Mouse (Mus musculus) left cerebral cortex, adult 18-20 months (tissue): Measurements from ENCODE around the gene Dock10. TPM values are rescaled to one million over a fixed set of nuclear protein-coding genes. Genes with fewer than 3 reads are reported as not detected.
A peak's percentile ranks its signal among the peaks of the same experiment; 100 is the strongest.

Experiments
- DNase-seq, 2 experiments: peaks; one replicate each; pipeline ENCODE4 v3.0.0; 2021 to 2022; ENCODE audit warnings: low spot score in 2 of 2, mixed read lengths in 1 of 2
- total RNA-seq, 2 experiments: library from RNA; stranded (reverse); gene quantifications; 2 replicates each; pipeline ENCODE4 v1.2.3; 2021

Dock10 gene
- total RNA-seq, 2 experiments from 2014 or later: 20.8 to 28.3 TPM

GRCm38 (mm10) chr1:80616671-80617070 lies 141.7 kb downstream of the Dock10 start:
- peak; percentile 9 to 43 for DNase-seq

- no peak for DNase-seq
Measured at GRCm38 (mm10) chr1:80614750-80615149, 143.6 kb downstream of the Dock10 start.

GRCm38 (mm10) chr1:80613395-80614011 lies 144.8 kb downstream of the Dock10 start:
- no peak for DNase-seq

- no peak for DNase-seq
Measured at GRCm38 (mm10) chr1:80607546-80607945, 150.8 kb downstream of the Dock10 start.

DNA sequence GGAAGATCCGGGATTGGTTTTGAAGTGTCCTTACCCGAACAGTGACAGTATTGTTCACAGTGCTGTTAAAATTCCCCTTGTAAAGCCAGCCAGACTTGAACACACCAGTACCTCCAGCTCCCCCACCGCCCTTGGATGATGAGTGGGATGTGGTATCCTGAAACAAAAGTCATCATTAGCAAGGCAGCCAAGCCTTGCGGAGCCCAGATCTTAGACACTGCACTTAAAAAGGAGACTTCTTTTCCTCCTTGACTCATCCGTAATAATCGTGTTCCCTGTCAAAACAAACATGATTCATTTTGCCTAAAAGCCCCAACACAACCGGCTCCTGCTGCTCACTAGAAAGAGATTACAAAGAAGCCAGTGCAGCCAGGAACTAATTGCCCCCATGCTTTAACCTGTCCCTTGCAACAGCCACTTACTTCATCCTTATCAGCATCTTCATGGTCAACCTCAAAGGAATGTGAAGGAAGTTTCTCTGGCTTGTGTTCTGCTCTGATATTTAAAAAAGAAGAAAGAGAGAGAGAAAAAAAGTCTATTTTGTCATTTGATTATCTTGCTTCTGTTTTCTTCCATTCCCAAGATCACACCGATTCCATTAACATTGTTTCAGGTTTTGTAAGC lies 152.1 kb downstream of the Dock10 start:
- peak; percentile 49 to 51 for DNase-seq

- DNase-seq: no peak
Measured at GRCm38 (mm10) chr1:80604332-80604731, 154.0 kb downstream of the Dock10 start.

- DNase-seq: peak; percentile 17 to 25
Measured at GRCm38 (mm10) chr1:80603081-80603480, 155.2 kb downstream of the Dock10 start.

- no peak for DNase-seq
Measured at GRCm38 (mm10) chr1:80583281-80583680, 175.0 kb downstream of the Dock10 start.

- DNase-seq: no peak
Measured at GRCm38 (mm10) chr1:80582186-80582585, 176.1 kb downstream of the Dock10 start.

- DNase-seq: no peak
Measured at GRCm38 (mm10) chr1:80576898-80577297, 181.4 kb downstream of the Dock10 start.

DNA sequence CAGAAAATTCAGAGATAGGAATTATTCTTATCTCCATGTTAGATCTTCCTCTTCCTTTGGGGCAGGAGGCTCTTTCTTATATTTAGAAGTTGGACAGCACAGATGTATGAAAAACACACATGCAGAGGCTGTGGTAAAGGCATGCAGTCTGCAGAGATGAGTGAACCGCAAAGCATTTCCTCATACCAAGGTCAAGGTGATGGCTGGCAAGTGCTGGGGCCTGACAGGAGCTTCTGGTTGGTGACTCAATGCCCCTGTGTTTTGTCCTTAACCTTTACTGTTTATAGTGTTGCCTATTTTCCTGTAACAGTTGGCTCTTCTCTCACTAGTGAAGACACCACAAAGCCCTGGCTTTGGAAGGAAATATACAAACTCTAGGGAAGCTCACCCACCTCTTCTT lies 201.9 kb downstream of the Dock10 start:
- DNase-seq: no peak

GRCm38 (mm10) chr1:80541522-80541921 lies 216.8 kb downstream of the Dock10 start:
- no peak for DNase-seq

DNA sequence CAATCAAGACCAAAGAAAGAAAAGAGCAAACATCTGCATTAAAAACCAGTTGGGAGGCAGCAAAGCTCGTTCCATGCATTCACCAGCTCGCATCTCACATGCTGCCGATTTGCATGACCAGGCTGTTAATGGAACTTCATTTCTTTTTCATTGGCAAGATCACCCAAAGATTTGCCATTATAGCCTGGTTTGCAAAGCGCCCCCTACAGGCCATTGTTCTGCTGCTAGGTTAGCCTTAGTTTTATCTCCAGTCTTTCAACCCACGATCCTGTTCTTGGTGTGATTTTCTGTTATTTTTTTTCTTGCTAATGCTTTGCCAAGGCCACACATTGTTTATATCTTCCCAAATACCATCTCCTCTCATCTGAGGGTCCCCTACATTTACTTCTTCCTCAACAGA lies 236.1 kb downstream of the Dock10 start:
- DNase-seq: no peak

- DNase-seq: no peak
Measured at GRCm38 (mm10) chr1:80520456-80520855, 237.9 kb downstream of the Dock10 start.

DNA sequence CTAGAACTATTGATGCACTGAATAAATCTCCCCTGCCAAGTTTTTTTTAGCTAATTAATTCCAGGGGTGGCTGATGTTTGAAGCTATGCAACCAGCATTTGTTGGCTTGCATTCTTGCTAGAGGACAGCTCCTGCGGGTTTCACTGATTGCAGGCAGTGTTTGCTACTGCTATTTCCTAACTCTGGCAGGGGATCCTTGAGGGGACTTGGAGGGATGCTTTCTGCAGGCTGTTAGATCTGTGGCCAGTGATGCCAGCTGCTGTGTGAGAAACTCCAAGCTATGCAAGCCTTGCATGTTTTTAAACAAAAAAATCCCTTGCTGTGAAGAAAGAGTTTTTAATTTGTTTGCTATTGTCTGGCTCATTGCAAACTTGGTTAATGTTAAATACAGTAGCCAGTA lies 238.4 kb downstream of the Dock10 start:
- DNase-seq: no peak

DNA sequence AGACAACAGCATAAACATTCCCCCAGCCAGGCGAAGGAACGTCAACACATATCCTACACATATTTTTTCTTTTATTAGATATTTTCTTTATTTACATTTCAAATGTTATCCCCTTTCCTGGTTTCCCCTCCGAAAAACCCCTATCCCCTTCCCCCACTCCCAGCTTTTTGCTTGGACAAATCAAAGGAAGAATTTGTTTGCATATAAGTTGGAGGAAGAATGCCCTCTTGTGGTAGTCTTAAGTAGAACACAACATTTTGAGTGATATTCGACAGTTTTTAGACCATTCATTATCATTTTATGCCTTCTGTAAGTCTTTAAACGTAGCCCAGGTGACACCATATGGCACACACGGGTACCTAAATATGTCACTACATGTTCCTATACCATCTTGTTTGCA lies 242.5 kb downstream of the Dock10 start:
- no peak for DNase-seq

DNA sequence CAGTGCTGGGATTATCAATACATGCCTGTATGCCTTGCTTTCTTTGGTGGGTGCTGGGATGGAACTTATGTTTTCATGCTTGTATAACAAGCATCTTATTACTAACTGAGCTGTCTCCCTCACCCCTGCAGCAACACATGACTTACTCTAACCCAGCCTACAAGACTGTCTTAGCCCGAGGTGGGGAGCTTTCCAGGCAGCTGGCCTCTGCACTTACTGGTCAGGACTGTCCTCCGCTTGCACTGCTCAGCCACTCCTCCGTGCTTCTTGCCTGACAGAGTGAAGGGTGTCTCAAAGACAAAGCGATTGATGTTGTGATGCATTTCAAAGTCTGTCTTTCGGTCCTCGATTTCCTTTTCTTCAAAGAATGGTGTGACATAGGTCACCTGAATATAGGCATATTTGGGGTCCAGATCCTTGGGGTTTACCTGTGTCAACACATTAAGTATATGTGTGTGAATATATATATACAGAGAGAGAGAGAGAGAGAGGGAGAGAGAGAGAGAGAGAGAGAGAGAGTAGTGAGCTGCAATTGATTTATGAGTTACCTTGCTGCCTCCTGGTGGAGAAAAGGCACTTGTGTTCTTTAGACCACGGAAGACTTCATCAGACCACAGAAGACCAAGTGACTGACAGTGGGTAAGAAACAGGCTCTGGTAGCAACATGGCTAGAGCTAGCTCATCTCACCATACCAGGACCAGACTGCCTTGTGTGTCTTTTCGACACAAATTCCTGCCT lies 245.9 kb downstream of the Dock10 start:
- no peak for DNase-seq

GRCm38 (mm10) chr1:80504757-80505156 lies 253.6 kb downstream of the Dock10 start:
- DNase-seq: no peak

DNA sequence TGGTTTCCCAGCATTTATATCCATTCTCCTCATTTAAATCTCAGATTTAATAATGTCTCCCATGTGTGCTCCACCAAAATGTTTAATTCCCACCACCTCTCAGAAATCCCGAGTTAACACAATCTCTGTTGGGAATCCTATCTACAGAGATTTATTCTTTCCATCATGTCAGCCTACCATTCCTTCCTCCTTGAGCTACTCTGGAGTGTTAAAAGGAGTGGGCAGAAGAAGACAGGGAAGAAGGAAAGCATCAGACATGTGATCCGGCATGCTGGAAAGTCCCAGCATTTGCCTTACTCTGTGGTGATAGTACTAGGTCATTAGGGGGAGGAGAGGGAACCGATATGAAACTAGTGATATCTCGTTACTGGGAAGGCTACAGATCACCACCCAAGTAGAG lies 254.2 kb downstream of the Dock10 start:
- no peak for DNase-seq

- DNase-seq: no peak
Measured at GRCm38 (mm10) chr1:80502456-80503165, 255.7 kb downstream of the Dock10 start.

DNA sequence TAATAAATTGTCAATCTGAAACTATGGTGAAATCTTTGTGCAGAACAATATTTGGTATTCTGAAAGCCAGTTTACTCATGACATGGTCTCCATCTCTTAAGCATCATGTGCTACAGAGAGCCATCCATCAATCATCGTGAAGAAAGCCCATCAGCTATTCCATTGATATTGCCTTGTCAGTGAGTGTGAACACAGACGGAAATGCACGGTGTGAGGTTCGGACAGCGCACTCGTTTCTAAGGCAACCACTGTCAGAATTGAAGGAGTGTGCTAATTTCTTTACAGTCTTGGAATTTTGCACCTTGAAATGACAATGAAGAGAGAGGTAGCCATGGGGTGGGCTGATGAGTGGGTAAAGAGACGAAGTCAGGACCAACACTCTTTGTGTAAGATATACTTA lies 259.1 kb downstream of the Dock10 start:
- DNase-seq: no peak

- no peak for DNase-seq
Measured at GRCm38 (mm10) chr1:80496360-80496759, 262.0 kb downstream of the Dock10 start.
